Mouse (Mus musculus) adrenal gland, postnatal 36 days (tissue): ENCODE results near the gene Hipk3. TPM values are rescaled to one million over a fixed set of nuclear protein-coding genes. Genes with fewer than 3 reads are reported as not detected.

Source experiments
- DNase-seq, 2 experiments: peaks; one replicate each; pipeline ENCODE4 v3.0.0; 2021; ENCODE audit warnings: mixed read lengths in 1 of 2
- total RNA-seq, 2 experiments: library from RNA; stranded (reverse); gene quantifications; 2 replicates each; pipeline ENCODE4 v1.2.3; 2021

The Hipk3 gene
- total RNA-seq, 2 experiments from 2014 or later: 128 to 148 TPM

DNA sequence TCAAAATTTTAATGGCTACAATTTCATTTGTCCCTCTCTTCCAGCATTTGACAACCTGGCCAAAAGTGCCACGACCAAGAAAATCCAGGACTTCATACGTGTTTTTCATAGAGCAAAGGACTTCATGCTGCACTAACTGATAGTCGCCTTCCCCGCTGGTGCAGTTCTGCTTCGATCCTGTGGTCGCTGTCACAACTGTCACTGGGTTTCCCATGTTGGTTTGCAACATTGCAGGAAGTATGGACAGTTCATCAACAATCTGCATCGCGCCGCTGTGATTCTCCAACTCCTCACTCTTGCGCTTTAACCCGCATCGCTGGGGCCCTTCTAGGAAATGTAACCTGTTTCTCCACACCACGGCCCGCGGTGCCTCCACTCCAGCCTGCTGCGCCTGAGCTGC is 23.1 kb downstream of the Hipk3 start:
- no peak for DNase-seq

DNA sequence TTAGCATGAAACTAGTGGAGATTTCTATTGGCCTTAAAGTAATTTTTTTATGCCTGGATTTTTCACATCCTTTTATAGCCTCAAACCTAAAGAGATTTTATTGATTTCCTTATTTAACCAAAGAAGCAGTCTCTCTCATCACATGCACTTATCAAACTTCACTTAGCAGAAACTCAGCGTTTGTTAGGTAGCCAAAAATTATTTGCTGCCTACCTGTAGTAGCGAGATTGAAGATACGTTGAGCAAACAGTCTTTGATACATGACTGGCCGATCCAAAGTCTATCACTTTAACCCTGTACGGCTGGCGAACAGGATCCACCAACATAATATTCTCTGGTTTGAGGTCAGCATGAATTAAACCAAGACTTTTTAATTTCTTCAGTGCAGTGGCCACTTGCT is 23.7 kb downstream of the Hipk3 start:
- no peak for DNase-seq

DNA sequence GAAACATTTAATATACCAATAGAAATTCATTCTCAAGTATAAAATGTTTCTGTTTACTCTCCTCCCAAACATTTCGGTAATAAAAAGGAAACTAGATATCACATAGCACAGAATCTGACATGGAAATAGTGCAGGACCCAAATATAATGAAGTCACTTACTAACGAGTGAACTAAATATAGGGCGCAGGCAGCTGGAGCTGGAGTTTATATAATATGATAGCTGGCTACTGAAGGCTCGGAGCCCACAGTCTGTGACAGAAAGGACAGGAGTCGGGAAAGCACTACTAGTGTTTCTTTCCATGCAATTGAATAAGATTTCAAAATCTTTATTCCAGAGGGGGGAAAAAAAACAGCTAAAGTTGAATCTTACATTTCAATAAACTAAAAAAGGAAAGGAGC is 25.8 kb downstream of the Hipk3 start:
- DNase-seq: no peak

DNA sequence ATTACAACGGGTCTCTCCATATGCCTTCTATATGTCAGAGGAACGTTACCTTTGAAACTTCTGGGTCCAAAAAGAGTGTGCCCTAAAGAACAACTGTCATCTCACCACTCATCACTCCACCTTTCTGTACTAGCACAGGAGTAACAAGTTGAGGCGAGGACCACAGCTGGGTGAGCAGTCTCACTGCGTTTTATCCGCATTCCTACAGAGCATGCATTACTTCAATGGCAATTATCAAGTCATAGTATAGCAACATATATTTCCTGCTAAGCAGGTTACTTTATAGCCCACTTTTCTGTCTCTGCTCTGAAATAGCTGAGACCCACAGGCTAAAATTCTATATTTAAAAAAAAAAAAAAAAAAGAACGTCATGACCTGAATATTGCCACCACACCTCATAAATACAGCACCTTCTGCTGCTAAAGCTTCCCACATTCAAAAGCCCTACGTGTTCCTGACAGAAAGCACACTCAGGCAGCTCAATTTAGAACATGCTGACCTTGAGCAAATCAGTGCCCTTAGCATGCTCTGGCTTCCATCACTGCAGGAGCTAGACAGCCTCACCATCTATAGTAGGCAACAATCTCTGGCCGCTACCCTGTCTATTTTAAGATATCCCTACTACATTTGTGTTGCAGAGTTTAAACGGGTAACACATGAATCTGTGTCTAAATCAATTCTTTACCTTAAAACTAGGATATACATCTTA is 27.2 kb downstream of the Hipk3 start:
- DNase-seq: peak in 1 of 2 experiments; percentile 36

DNA sequence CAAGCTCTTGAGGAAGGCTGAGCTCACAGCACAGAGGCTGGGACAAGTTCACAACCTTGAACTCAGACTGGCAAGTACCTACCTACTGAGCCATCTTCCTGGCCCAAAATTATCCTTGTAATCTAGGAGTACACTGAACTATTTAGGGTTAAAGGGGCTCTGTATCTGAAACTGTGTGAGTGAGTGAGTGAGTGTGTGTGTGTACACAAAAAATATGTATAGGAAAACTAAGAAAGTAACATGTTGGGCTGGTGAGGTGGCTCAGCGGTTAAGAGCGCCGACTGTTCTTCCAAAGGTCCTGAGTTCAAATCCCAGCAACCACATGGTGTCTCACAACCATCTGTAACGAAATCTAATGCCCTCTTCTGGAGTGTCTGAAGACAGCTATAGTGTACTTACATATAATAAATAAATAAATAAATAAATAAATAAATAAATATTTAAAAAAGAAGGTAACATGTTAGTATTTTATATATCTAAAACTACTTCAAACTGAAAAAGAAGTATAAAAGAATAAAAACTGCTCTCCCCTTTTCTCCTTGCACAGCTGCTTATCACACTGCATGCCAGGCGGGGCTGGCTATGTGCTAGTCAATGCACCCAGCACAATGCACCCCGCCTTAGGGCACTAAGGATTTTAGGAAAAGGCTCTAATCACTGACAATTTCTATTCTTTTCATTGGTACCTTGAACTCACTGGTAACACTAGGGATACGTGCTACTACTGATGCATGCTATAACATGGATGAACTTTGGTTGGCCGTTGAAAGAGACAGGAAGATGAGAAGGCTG is 28.4 kb downstream of the Hipk3 start:
- no peak for DNase-seq

DNA sequence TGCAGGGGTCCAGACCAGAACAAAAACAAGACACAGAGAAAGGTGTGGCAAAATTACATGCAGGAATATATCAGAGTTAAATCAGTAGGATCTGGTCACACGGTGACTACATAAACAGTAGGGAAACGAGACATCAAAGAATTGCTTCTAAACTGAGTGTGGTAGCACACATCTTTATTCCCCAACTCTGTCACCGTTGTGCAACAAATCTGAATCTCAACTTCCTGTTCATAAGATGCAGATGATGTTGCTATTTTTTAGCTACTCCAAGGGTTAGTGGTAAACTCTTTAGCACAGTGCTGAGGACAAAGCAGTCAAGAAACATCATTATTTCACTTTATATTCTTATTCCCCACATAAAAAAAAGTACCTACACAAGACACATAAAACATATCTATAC is 34.2 kb downstream of the Hipk3 start:
- no peak for DNase-seq

DNA sequence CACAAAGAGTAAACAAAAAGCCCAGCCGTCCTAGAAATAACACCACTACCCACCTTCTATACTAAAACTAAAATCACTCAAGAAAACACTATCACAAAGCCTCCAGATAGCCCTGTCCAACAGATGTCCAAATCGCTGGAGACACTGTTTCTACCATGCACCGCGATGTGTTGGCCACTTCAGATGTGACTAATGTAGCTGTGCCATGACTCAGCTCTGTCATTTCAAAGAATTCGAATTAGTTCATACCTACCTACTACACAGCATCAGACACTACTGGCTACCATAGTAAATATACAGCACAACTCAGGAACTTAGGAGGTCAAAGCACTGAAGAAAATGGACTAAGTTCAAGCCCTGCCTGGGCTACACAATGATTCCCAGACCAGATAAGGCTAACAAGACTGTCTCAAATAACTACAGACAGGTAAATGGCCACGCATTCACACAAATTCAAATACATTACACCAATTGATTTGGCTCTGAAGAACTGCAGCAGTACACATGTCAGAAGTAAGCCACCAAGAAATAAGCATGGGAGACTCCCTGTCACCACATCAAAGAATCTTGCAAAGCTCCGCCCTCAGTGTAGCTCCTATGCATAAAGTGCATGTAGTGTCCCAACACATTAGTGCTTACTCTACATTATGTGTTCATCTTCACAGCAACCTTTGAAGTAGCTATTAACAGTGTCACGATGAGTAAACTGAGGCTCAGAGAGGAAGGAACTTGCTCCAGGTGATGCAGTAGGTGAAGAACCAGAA is 35.5 kb downstream of the Hipk3 start:
- DNase-seq: peak; percentile 39 to 43

DNA sequence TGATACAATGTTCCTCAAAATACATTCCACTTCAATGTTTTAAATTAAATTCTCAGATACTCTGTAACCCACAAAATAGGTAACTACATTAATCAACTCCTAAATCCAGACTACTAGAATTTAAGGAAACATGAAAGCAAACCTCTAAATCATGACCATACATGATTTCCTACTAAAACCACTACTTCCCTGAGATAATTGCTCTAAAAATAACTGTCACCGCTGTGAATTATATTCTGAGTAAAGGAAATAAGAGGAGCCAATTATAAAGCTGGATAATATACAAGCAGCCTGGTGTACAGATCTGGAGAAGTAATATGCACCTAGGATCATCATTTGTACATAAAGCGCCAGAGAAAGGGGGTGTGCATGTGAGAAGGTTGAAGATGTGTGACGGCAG is 37.1 kb downstream of the Hipk3 start:
- no peak for DNase-seq

DNA sequence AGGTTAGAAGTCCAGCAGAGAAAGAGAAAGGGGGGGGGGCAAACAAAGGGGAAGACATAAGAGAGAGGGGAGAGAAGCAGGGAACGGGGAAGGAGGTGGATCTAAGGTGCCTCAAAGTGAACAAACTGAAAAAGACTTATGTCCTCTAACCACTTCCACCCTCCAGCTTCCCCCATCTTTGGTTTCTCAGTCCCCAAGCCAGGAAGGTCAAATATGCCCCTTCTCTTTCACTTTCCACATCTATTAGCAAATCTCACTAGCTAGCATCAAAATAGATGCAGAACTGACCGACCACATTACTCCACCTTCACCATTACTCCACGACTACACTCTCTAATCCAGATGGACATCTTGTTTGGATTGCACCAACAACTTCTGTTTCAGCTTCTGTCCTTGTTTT is 43.6 kb downstream of the Hipk3 start:
- DNase-seq: no peak

DNA sequence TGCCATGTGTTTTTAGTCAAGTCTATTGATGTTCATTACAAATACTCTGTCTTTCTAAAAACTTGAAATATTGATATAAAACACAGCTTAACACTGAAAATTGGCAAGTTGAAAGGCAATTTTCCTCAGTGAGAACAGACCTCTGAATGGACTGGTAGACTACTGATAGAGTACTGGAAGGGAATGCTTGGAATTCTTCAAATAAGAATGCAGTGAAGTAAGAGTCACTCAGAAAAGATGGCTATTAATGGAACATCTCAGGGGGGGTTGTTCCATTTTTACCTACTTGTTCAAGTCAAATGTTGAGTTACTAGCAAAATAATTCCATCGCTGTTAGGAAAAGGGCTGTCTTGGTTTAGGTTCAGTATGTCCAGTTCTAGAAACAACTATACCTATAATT is 45.1 kb downstream of the Hipk3 start:
- DNase-seq: no peak

DNA sequence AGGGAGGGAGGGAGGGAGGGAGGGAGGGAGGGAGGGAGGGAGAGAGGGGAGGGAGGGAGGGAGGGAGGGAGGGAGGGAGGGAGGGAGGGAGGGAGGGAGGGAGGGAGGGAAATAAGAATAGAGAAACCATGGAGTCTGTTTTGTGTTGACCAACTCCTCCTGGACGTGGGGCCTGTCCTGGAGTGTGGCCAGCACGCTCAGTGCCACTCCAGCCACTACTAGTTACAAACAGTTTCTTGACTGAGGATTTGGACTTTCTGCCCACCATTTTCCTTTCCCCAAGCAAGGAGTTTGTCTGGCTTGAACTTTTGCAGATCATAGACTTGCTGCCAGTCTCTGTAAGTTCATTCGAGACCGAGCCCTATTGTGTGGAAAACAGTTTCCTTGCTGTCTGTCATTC is 46.0 kb downstream of the Hipk3 start:
- peak in 1 of 2 experiments; percentile 13 for DNase-seq

DNA sequence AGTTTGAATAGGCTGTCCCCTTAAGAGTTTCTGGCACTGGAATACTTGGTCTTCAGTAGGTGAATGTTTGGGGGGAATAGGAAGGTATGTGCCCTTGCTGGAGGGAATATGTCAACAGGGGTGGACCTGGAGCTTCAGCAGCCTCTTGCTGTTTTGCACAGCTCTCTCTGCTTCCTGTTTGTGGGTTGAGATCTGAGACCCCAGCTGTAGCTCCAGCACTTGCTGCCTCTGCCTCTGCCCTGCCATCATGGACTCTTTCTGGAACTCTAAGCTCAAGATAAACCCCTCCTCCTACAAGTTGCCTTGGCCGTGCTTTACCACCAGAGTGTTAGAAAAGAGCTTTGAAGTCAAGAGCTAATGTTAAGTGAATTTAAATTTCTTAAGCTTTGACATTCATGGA is 48.2 kb downstream of the Hipk3 start:
- DNase-seq: no peak

DNA sequence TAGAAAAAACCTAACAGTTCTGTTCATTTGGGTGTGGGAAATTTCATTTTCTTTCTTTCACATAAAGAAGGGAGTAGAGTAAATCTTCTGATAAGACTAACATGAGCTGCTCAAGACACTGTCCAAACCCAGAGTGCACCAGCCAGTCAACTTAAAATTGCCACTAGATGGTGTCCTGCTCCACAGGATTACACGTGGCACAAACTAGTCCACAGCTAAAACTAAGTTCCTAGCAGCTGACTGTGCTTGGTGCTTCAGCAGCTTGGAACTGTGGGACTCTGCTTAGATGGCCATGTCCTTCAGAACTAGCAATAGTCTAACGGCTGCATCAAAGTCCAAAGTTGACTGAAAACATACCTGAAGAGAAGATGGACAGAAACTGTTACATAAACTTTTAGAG is 49.5 kb downstream of the Hipk3 start:
- DNase-seq: peak; percentile 69 to 76

DNA sequence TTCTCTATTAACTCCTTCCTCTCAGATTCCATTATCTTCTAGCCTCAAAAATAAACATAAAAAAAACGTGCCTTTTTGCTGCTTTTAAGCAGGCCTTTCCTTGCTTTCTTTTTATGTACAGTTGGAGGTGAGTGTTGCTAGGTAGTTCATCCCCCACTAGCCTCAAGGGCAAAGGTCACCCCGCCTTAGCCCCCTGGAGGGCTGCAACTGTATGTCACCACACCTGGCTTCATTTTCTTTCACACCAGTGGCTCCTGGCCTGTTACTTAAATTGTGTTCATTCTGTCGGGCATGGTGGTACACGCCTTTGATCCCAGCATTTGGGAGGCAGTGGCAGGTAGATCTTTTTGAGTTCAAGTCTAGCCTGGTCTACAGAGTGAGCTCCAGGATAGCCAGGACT is 51.9 kb downstream of the Hipk3 start:
- no peak for DNase-seq

DNA sequence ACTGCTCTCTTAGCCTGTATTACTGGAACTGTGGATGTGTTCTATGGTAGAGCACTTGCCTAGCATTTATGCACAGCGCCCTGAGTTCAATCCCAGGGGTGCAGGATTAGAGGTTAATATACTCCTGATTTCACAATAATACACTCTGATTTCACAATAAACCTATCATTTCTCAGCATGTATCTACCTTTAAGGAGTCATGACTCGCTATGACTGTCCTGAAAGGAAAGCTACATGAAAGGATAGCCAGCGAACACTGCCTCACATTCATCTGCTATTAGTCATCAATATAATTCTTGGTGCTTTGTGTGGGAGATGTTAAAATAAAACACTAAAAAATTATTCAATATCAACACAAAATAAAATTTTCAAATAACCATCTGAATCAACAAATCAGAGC is 58.0 kb downstream of the Hipk3 start:
- DNase-seq: no peak

DNA sequence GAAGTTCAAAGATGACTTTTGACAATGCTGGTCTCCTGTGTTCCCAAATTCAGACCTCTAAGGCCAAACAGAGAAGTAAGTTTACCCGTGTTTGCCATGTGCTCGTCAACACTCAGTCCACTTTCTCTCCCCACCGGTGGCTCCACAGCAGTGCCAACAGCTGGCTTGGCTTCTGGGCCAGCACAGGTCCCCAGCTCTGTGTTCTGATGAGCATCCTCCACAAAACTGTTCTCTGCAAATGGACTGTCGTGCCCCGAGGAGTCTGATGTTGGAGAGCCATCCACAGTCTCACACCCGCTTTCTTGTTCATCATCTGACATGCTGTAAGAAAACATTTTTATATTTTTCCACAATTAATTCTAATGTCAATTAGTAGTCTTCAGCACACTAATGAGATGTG is 63.2 kb downstream of the Hipk3 start:
- no peak for DNase-seq

DNA sequence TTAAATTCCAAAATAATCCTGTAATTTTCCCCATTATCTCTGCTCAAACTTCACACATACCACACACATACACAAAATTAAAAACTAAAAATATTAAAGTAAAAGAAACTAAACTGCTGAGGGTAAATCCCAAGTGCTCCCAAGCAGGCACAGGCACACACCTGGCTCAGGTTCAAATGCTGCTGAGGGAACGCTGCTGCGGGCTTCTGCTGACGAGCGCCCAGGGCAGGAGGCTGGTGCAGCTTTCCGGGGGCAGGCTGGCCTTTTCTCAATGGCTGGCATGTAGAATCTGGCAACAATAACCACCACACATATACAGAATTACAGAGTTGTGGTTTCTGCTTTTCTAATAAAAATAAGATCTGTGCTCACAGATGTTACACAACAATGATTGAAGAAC is 63.7 kb downstream of the Hipk3 start:
- DNase-seq: no peak

DNA sequence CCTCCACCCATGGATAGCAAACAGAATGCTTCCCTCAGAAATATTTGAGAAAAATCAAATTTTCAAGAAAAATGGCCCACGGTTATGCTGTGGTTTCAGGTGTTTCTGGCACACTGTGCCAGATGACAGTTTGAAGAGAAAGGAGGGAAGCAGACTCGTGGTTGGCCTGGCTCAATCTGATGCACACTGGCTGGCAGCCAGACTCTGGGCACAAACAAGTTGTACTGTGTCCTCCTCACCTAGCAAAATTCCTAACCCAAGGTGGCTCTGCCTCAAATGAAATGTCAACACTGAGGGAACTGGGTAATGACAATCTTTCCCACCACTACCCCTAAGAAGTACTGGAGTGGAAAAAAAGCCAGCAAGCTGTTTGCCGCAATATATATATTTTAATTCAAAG is 68.1 kb downstream of the Hipk3 start:
- DNase-seq: no peak

DNA sequence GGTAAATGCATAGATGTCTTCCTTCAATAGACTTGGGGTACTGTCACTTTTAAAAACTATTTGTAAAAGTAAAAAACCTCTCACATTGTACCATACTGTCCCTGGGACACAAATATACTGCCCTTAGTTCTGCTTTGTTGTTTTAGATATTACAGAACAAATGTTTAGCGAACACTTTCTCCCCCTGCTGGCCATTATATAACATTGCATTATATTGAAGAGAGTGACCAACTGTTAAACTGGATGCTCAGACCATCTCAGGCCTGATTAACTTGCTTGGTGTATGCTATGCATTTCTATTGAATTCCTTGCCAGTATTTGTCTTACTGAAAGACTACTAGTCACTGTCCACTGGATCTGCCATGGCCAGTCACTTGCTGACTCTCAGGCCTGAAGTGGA is 72.0 kb downstream of the Hipk3 start:
- peak in 1 of 2 experiments; percentile 12 for DNase-seq

DNA sequence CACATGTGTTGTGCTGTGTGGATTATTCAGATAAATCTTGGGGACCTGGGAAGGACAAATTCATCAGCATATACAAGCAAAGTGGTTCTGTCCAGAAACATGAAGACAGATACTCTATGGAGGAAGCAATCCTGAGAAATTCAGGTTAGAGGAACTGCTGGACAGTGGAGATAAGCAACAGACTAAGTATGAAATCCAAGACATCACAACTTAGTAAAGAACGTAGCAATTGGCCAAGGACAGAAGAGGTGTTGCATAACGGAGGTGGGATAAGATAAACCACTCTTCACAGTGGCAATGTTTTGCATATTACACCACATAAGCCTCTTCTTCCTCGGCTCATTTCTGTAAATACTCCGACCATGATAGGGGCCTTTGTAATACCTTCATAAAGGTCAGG is 73.4 kb downstream of the Hipk3 start:
- DNase-seq: no peak

DNA sequence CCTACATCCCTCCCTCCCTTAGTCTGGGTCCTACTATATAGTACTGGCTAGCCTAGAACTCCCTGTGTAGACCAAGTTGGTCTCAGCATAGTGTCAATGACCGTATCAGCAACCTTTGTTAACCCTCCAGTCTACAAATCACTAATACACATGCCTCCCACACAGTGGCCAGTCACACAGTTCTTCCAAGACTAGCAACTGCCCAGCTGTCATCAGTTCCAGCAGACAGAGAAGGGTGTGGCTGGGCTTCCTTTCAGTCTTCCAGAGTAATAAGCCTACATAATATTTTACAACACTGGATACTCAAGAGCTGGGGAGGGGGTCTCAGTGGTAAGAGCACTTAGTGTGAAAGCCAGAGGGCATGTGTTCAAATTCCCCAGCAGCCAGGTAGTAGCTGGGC is 74.2 kb downstream of the Hipk3 start:
- DNase-seq: no peak

DNA sequence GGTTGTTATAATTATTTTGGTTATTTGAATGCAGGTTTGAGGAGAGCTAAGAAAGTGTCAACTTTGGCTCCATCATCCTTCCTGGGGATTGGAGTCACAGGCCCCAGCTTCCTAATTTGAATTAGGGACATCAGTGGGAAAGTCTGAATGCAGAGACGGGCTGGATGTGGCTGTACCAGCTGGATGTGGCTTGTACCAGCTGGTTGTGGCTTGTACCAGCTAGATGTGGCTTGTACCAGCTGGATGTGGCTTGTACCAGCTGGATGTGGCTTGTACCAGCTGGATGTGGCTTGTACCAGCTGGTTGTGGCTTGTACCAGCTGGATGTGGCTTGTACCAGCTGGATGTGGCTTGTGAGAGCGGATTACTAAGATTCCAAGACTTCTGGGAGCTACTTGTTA is 74.8 kb downstream of the Hipk3 start:
- no peak for DNase-seq

DNA sequence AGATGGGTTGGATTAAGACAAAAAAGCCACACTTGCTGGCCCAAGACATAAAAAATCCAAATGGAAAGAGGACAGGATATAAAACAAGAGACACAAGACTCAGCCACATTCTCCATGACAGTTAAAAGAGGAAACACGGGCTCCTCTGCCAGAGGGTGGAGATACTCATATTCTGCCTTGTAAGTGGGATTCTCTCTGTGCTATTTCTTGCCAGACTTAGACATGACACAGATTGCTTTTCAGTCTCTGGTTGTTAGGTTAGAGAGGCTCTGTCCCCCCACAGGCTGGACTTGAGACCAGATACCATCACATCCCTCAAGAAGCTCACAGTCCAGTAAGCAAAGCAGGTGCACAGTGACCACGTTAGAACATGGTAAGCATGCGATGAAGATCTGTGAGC is 81.2 kb downstream of the Hipk3 start:
- DNase-seq: no peak
